Mouse (Mus musculus): ENCODE results near the gene Zfp853.

The Zfp853 gene
- long read RNA-seq, experiment 1: 0 reads
- long read RNA-seq, experiment 2: 0 reads

- intact Hi-C loops (cut with DNase I): no loop called here
Observed at GRCm38 (mm10) chr5:143293404-143293803, at the start of gene Zfp853. TSS of gene Zfp853 (minus strand) at chr5:143293623.

DNA sequence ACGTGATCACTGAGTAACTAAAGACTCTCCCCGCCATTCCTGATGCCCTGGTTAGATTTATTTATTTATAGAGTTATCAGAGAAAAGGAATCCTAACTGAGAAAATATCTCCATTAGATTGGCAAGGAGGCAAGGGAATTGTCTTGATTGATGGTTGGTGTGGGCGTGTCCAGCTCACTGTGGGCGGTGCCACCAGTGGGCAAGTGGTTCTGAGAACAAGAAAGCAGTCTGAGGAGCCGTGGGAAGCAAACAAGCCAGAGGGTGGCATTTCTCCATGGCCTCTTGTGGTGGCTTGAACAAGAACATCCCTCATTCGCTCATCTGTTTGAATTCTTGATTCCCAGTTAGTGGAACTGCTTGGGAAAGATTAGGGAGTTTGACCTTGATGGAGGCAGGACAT lies 46.2 kb upstream of the Zfp853 start:
- intact Hi-C loops (cut with DNase I): loop anchor here (5.0 kb wide), 1 partner anchor 83 kb away; no protein-coding TSS in a partner anchor

DNA sequence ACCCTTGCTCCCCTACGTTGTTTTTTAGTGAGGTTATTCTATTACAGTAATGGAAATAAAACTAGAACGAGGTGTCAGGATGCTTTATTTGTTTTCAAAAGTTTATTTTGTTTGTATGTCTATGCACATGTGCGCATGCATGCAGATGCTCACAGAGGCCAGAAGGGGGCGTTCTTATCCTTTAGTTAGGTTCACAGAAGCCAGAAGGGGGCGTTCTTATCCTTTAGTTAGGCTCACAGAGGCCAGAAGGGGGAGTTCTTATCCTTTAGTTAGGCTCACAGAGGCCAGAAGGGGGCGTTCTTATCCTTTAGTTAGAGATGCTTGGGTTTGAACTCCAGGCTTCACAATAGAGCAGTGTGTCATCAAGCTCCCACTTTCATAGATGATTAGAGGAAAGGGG lies 43.1 kb upstream of the Zfp853 start:
- intact Hi-C loops (cut with DNase I): loop anchor here (5.0 kb wide), 1 partner anchor 86 kb away; no protein-coding TSS in a partner anchor

DNA sequence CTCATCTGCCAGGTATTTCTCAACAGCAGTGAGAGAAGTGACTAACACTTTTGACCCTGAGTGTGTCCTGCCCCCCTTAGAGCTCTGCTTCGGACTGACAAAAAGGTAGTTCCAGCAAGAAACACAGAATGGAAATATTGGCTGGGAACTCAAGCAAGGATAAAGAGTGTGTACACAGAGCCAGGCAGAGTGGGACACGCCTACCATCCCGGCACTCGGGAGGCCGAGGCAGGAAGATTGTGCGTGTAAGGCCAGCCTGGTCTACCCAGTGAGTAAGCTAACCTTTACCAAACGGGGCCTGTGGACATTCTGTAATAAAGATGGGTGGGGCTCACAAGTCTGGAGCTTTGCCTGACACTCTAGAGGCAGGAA lies 41.7 kb upstream of the Zfp853 start:
- intact Hi-C loops (cut with DNase I): loop anchor here (5.0 kb wide), 1 partner anchor 87 kb away; no protein-coding TSS in a partner anchor

DNA sequence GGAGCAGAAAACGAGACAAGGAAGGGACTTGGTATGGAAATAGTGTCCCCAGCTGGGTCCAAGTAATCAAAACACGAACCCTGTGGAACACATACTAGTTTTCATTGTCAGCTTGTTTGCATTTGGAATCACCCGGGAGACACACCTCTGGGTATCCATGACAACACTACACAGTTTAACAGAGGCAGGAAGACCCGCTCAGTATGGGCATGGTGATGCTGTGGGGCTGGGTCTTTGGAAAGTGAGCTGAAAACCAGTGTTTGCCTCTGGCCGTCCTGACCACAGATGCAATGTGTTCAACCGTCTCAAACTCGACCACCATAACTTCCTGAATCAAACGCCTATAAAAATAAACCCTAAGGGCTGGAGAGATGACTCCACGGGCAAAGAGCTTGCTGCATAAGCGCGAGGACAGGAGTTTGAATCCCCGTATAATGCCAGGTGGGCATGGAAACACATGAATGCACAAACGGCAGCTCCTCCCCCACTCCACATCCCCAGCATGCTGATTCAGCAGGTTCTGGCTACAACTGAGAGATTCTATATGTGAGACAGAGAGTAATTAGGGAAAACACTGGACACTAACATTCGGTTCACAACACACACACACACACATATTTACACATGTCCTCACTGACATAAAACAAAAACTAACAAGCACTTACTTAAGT lies 41.1 kb upstream of the Zfp853 start:
- intact Hi-C loops (cut with DNase I): loop anchor here (5.0 kb wide), 1 partner anchor 88 kb away; no protein-coding TSS in a partner anchor

- intact Hi-C loops (cut with DNase I): no loop called here
Observed at GRCm38 (mm10) chr5:143333872-143334271, 40.4 kb upstream of the Zfp853 start.

GRCm38 (mm10) chr5:143328690-143329495 lies 35.5 kb upstream of the Zfp853 start, which contains the start of gene Zdhhc4:
TSS of gene Zdhhc4 (minus strand) at chr5:143329256.
- intact Hi-C loops (cut with DNase I): no loop called here

- intact Hi-C loops (cut with DNase I): no loop called here
Observed at GRCm38 (mm10) chr5:143317288-143317610, 23.8 kb upstream of the Zfp853 start.

- intact Hi-C loops (cut with DNase I): no loop called here
Observed at GRCm38 (mm10) chr5:143316605-143317287, 23.3 kb upstream of the Zfp853 start.

- intact Hi-C loops (cut with DNase I): no loop called here
Observed at GRCm38 (mm10) chr5:143315514-143315888, 22.1 kb upstream of the Zfp853 start.

GRCm38 (mm10) chr5:143314730-143315513 lies 21.5 kb upstream of the Zfp853 start, which contains the start of gene E130309D02Rik:
TSS of gene E130309D02Rik (minus strand) at chr5:143315360.
- intact Hi-C loops (cut with DNase I): no loop called here

- intact Hi-C loops (cut with DNase I): no loop called here
Observed at GRCm38 (mm10) chr5:143314183-143314729, 20.8 kb upstream of the Zfp853 start.

- intact Hi-C loops (cut with DNase I): no loop called here
Observed at GRCm38 (mm10) chr5:143311886-143312285, 18.5 kb upstream of the Zfp853 start.

DNA sequence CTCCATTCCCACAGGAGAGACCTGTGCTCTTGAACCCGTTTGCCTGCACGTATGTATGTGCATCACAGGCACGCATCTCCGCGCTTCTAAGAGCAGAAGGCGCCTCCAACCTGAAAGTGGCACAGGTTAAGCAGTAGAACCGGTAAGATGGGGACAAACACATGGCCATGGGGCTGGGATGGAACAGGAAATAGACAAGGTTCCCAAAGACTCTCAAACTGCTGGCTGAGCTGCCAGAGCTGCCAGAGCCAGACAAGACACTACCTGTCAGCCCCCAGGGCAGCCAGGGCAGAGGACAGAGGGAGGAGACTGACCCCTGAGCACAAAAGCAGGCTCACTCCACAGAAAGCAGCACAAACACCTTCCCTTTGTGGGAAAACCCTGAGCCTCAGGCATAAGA lies 16.5 kb upstream of the Zfp853 start:
- intact Hi-C loops (cut with DNase I): no loop called here

- intact Hi-C loops (cut with DNase I): no loop called here
Observed at GRCm38 (mm10) chr5:143308825-143309224, 15.4 kb upstream of the Zfp853 start.

DNA sequence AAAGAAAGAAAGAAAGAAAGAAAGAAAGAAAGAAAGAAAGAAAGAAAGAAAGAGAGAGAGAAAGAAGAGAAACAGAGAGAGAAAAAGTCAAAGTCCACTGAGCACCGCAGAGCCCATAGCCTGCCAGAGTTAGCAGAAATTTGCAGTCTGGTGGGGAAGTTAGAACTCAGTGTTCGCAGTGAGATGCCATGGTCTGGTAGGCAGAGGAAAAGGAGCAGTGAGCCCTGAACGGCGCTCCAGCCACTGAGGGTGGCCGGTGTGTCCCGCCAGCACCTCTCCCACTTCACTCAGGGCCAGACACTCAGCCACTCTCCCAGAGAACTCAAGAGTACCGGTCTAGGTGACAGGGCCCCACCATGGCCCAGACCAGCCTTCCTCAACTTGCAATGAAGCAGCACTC lies 10.8 kb upstream of the Zfp853 start:
- intact Hi-C loops (cut with DNase I): no loop called here

GRCm38 (mm10) chr5:143301296-143301695 lies 7.9 kb upstream of the Zfp853 start:
- intact Hi-C loops (cut with DNase I): no loop called here

DNA sequence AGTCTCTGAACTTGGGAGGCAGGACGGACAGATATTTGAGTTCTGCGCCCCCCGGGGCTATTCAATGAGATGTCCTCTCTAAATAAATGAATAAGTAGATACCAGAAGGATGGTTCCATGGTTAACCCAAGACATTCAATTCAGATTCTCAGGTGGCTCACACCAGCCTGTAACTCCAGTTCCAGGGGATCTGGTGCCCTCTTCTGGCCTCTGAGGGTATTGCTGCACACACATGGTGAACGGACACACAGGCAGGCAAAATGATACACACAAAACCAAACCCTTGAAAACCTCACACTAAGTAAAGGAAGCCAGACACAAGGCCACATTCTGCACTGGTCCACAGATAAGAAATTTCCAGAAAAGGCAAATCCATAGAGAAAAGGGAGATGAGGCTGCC lies 6.3 kb upstream of the Zfp853 start:
- intact Hi-C loops (cut with DNase I): no loop called here

DNA sequence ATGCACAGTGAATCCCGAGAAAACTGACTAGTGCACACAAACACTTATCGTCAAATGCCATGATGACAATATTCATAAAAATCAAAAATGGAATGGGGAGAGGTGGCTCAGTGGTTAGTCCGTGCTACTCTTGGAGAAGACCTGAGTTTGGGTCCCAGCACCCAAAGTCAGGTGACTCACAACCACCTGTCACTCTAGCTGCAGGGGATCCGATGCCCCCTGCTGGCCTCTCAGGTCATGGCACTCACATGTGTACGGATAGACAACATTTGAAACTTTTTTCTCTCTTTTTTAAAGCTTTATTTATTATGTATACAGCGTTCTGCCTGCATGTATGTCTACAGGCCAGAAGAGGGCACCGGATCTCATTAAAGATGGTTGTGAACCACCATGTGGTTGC lies 5.0 kb upstream of the Zfp853 start:
- intact Hi-C loops (cut with DNase I): no loop called here

DNA sequence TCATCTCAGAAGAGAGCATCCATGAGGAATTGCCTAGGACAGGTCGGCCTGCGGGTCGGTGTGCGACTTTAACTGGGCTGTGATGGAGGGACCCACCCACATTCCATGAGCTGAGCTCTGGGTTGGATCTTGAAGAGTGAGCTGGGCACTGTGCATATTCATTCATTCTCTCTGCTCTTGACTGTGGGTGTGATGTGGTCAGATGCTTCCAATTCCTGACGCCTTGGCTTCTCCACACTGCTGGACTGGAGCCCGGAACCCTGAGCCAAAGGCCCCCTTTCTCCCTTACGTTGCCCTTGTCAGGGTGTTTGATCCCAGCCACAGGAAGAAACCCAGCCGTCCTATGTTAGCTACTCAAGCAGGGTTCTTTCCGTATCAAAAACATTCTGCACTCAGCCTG lies 4.6 kb upstream of the Zfp853 start:
- intact Hi-C loops (cut with DNase I): no loop called here

GRCm38 (mm10) chr5:143295330-143295729 lies 1.9 kb upstream of the Zfp853 start:
- intact Hi-C loops (cut with DNase I): no loop called here

Measured in adrenal gland (tissue).